Mouse (Mus musculus): ENCODE measurements around the gene Scaf11. TPM values are rescaled to one million over a fixed set of nuclear protein-coding genes. Genes with fewer than 3 reads are reported as not detected.

The Scaf11 gene
- polyA plus RNA-seq, 1 experiment = 26.9 TPM

DNA sequence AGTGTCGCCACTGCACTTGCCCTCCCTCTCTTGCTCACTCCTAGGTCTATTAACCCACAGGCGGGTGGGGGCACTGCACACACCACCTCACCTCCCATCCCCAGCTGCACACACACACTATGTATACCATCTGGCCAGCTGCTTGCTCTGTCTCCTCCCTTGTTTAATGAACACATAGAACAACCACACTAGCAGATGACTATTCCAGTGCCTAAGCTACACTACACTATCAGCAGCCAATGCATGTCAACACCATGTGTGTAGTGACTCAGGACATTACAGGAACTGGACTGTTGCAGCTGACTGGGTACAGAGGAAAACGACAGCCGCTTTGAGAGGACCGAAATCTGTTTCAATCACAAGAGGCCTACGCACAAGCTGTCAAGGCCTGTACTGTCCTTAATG lies 51.9 kb downstream of the Scaf11 start:
- H3K4me3 ChIP-seq (ENCODE audit: insufficient read depth, low read length) = no peak overlapping the region
- no peaks in the 10 kb centered on the region for H3K4me1 ChIP-seq (ENCODE audit: control insufficient read depth, insufficient read depth, low read length)
- TF ChIP-seq POLR2A (IDR thresholded peaks at IDR 0.05; ENCODE audit: extremely low read depth, insufficient read depth, low read length) = no peak
- TF ChIP-seq CTCF (IDR thresholded peaks at IDR 0.05; ENCODE audit: extremely low read depth, insufficient read depth, low read length) = no peak
- H3K27ac ChIP-seq (ENCODE audit: insufficient read depth, low read length) = no peak overlapping the region

DNA sequence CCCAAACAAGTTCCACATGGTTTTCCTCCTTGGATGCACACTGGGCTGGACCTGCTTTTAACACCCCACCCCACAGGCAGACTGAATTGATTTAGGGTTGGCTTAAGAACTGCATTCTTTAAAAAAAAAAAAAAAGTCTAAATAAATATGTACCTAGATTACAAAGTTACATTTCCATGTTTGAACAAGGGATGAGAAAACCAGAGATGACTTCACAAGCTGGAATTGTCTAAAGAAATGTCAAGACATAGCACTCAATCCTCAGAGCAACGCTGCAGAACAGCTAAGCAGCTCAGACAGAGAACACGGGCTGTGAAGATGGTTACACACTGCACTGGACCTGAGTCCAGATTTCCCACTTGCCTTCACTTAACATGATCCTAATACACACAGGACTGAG lies 53.5 kb downstream of the Scaf11 start:
- Histone ChIP-seq H3K4me1 (ENCODE audit: control insufficient read depth, insufficient read depth, low read length) (no peaks in the 10 kb centered on the region), H3K27ac (ENCODE audit: insufficient read depth, low read length) (no peak overlapping the region), H3K4me3 (ENCODE audit: insufficient read depth, low read length) (no peak overlapping the region)
- no peak for TF ChIP-seq CTCF (IDR thresholded peaks at IDR 0.05; ENCODE audit: extremely low read depth, insufficient read depth, low read length)
- TF ChIP-seq POLR2A (IDR thresholded peaks at IDR 0.05; ENCODE audit: extremely low read depth, insufficient read depth, low read length) = no peak

DNA sequence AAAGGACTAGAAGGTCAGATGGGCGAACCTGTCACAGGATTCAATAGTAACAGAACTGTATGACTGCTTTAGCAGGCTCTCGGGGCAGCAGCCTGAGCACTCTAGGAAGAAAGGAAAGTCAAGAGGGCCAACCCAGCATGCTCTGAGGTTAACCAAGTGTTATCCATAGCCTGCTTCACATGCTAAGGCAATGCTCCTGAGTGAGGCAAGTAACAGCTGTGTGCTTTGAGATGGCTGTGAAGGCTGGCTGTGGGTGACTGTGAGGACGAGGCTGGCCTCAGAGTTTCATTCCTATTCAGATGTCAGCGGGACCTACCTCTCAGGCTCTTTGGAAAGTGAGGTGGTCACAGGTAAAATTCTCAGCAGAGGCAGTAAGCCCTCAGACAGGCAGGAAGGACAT lies 54.4 kb downstream of the Scaf11 start:
- no peak for TF ChIP-seq POLR2A (IDR thresholded peaks at IDR 0.05; ENCODE audit: extremely low read depth, insufficient read depth, low read length)
- TF ChIP-seq CTCF (IDR thresholded peaks at IDR 0.05; ENCODE audit: extremely low read depth, insufficient read depth, low read length) = no peak
- Histone ChIP-seq H3K4me3 (ENCODE audit: insufficient read depth, low read length) (no peak overlapping the region), H3K4me1 (ENCODE audit: control insufficient read depth, insufficient read depth, low read length) (no peaks in the 10 kb centered on the region), H3K27ac (ENCODE audit: insufficient read depth, low read length) (no peak overlapping the region)

DNA sequence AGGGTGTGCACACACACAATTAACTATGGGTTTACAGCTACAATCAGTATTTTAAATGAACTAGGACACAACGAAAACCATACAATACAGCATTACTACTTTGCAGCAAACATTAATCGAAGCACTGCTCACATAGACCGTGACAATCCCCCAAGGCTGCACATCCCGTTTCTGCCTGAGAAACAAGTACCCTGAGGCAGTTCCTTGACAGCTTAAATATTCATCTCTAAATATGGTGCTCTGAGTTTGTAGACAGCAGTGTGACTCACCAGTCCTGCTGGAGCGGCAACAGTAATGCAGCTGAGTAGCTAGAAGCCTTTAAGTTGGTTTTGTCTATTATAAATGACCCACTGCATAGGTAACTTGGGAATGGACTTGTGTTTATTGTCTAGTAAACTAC lies 55.1 kb downstream of the Scaf11 start:
- Histone ChIP-seq H3K27ac (ENCODE audit: insufficient read depth, low read length) (no peak overlapping the region), H3K4me1 (ENCODE audit: control insufficient read depth, insufficient read depth, low read length) (no peaks in the 10 kb centered on the region), H3K4me3 (ENCODE audit: insufficient read depth, low read length) (no peak overlapping the region)
- TF ChIP-seq CTCF (IDR thresholded peaks at IDR 0.05; ENCODE audit: extremely low read depth, insufficient read depth, low read length) (no peak), POLR2A (IDR thresholded peaks at IDR 0.05; ENCODE audit: extremely low read depth, insufficient read depth, low read length) (no peak)

DNA sequence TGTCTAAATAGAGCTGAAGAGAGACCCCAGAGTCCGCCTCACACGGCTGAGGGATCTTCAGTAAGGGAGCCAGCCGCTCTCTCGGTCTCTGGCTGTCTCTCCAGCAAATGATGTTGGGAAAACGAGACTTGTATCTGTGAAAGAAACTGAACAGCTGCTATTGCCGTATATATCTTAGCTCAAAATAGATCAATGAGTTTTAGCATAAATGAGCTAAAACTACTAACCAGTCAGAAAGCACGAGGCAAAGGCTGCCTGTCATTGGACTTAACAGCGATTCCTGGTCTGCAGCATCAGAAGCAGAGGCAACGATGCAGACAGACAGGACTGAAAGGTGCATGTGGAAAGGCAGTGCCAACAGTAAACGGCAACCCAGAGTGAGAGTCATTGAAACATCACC lies 62.3 kb downstream of the Scaf11 start:
- TF ChIP-seq CTCF (IDR thresholded peaks at IDR 0.05; ENCODE audit: extremely low read depth, insufficient read depth, low read length) = no peak
- Histone ChIP-seq H3K27ac (ENCODE audit: insufficient read depth, low read length) (no peak overlapping the region), H3K4me1 (ENCODE audit: control insufficient read depth, insufficient read depth, low read length) (peaks cover 2% of the 10 kb centered on the region; the same call in 1 of the 2 replicates), H3K4me3 (ENCODE audit: insufficient read depth, low read length) (no peak overlapping the region)

GRCm38 (mm10) chr15:96396641-96397344 lies 63.9 kb downstream of the Scaf11 start:
- TF ChIP-seq CTCF (IDR thresholded peaks at IDR 0.05; ENCODE audit: extremely low read depth, insufficient read depth, low read length) = no peak
- TF ChIP-seq POLR2A (IDR thresholded peaks at IDR 0.05; ENCODE audit: extremely low read depth, insufficient read depth, low read length) = no peak
- Histone ChIP-seq H3K4me3 (ENCODE audit: insufficient read depth, low read length) (no peak overlapping the region), H3K4me1 (ENCODE audit: control insufficient read depth, insufficient read depth, low read length) (peaks cover 2% of the 10 kb centered on the region; the same call in 1 of the 2 replicates), H3K27ac (ENCODE audit: insufficient read depth, low read length) (no peak overlapping the region)

- no peak overlapping the region for H3K27ac ChIP-seq (ENCODE audit: insufficient read depth, low read length)
- no peak overlapping the region for H3K4me3 ChIP-seq (ENCODE audit: insufficient read depth, low read length)
- peaks cover 2% of the 10 kb centered on the region; the same call in 1 of the 2 replicates for H3K4me1 ChIP-seq (ENCODE audit: control insufficient read depth, insufficient read depth, low read length)
- TF ChIP-seq CTCF (IDR thresholded peaks at IDR 0.05; ENCODE audit: extremely low read depth, insufficient read depth, low read length) = no peak
- TF ChIP-seq POLR2A (IDR thresholded peaks at IDR 0.05; ENCODE audit: extremely low read depth, insufficient read depth, low read length) = no peak
These were observed 65.6 kb downstream of the Scaf11 start for GRCm38 (mm10) chr15:96395071-96395470.

DNA sequence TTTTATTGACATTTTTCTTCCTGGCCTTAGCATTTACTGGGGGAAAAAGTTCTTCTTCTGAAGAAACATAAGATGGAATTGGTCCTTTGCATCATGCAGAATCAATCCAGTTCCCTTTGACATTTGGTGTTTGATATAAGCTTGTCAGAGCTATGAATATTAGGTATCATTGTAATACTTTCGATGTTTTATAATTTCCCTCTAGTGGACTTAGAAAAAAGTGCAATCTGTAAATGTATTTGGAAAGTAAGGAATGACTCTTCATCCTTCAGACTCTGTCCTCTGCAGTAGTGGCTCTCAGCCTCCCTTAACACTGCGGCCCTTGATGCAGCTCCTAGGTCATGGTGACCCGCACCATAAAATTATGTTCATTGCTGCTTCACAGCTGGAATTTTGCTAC lies 67.8 kb downstream of the Scaf11 start:
- Histone ChIP-seq H3K4me1 (ENCODE audit: control insufficient read depth, insufficient read depth, low read length) (peaks cover 3% of the 10 kb centered on the region), H3K27ac (ENCODE audit: insufficient read depth, low read length) (no peak overlapping the region), H3K4me3 (ENCODE audit: insufficient read depth, low read length) (no peak overlapping the region)
- TF ChIP-seq CTCF (IDR thresholded peaks at IDR 0.05; ENCODE audit: extremely low read depth, insufficient read depth, low read length) = no peak
- TF ChIP-seq POLR2A (IDR thresholded peaks at IDR 0.05; ENCODE audit: extremely low read depth, insufficient read depth, low read length) = no peak

- H3K4me1 ChIP-seq (ENCODE audit: control insufficient read depth, insufficient read depth, low read length) = peaks cover 1% of the 10 kb centered on the region
- no peak overlapping the region for H3K27ac ChIP-seq (ENCODE audit: insufficient read depth, low read length)
- no peak for TF ChIP-seq POLR2A (IDR thresholded peaks at IDR 0.05; ENCODE audit: extremely low read depth, insufficient read depth, low read length)
- no peak for TF ChIP-seq CTCF (IDR thresholded peaks at IDR 0.05; ENCODE audit: extremely low read depth, insufficient read depth, low read length)
- no peak overlapping the region for H3K4me3 ChIP-seq (ENCODE audit: insufficient read depth, low read length)
These were observed 72.1 kb downstream of the Scaf11 start for GRCm38 (mm10) chr15:96388565-96388964.

- Histone ChIP-seq H3K4me1 (ENCODE audit: control insufficient read depth, insufficient read depth, low read length) (no peaks in the 10 kb centered on the region), H3K4me3 (ENCODE audit: insufficient read depth, low read length) (no peak overlapping the region), H3K27ac (ENCODE audit: insufficient read depth, low read length) (no peak overlapping the region)
- TF ChIP-seq POLR2A (IDR thresholded peaks at IDR 0.05; ENCODE audit: extremely low read depth, insufficient read depth, low read length) (no peak), CTCF (IDR thresholded peaks at IDR 0.05; ENCODE audit: extremely low read depth, insufficient read depth, low read length) (no peak)
These were observed 78.4 kb downstream of the Scaf11 start for GRCm38 (mm10) chr15:96382223-96382622.
